Comparison of ENCODE assay signal across 8 mouse cellular contexts in the genomic region with DNA sequence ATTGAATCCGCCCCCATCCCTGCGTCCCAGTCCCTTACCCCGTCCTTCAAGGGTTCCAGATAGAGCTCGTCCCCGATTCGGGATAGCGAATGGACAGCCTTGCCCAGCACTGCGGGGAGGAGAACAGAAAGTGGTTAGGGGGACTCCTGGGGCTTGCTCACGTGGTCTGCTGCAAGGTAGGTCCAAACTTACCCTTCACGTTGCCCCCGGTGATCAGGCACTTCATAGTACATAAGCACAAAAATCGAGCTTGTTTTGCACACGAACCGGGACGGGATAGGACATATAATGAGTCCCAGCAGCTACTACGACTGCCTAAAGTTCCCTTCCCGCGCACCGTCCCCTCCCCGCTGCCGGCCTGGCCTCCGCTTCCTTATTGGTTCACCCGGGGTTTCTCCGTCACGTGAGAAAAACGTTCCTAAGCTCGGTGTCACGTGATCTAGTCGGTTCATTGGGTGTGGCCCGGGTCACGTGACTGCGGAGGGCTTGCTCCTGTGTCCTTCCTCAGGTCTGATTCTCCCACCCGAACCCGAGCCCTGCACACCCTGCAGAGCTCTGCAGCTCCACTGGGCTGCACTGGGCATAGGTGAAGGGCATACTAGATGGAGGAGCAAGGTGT. TPM values are rescaled to one million over a fixed set of nuclear protein-coding genes. Genes with fewer than 3 reads are reported as not detected.
DNase-seq lines count a peak whose midpoint lies in the region; ATAC-seq and TF ChIP-seq lines count a peak whose summit lies in the region.

A gene (minus strand): TSS at position 372 of the 619 bp plus-strand sequence.

- H3K27ac ChIP-seq in bone marrow, adult 2 months (ENCODE audit: control insufficient read depth, insufficient read depth, low read depth, low read length, poor library complexity): peak within 1 kb of the TSS; percentile 32
- peak within 1 kb of the TSS; percentile 61 for H3K27ac ChIP-seq in embryonic facial prominence, embryonic 15.5 days (replicated peaks)
- peak within 1 kb of the TSS; percentile 65; the same call in 1 of the 2 replicates for H3K27ac ChIP-seq in limb, embryonic 14.5 days (replicated peaks; ENCODE audit: low read depth, low read length)
- peak within 1 kb of the TSS; percentile 51 for H3K27ac ChIP-seq in midbrain, postnatal 0 days (ENCODE audit: low read depth, low read length)

- peaks cover 14% of the 10 kb centered on the region for H3K36me3 ChIP-seq in embryonic facial prominence, embryonic 15.5 days
- peaks cover 39% of the 10 kb centered on the region for H3K36me3 ChIP-seq in limb, embryonic 14.5 days (ENCODE audit: control insufficient read depth, insufficient read depth, low read length)
- peaks cover 17% of the 10 kb centered on the region for H3K36me3 ChIP-seq in midbrain, postnatal 0 days (ENCODE audit: insufficient read depth, low read length)

- H3K4me2 ChIP-seq in embryonic facial prominence, embryonic 15.5 days (replicated peaks): peak within 1 kb of the TSS; percentile 81
- H3K4me2 ChIP-seq in limb, embryonic 14.5 days (replicated peaks; ENCODE audit: low read depth, low read length, severe bottlenecking): peak within 1 kb of the TSS; percentile 98
- H3K4me2 ChIP-seq in midbrain, postnatal 0 days (ENCODE audit: low read depth, low read length, poor library complexity, severe bottlenecking): peak within 1 kb of the TSS; percentile 91

- H3K9ac ChIP-seq in embryonic facial prominence, embryonic 15.5 days: peak within 1 kb of the TSS; percentile 85
- H3K9ac ChIP-seq in limb, embryonic 14.5 days (ENCODE audit: low read depth, low read length, severe bottlenecking): peak within 1 kb of the TSS; percentile 73
- H3K9ac ChIP-seq in midbrain, postnatal 0 days (replicated peaks; ENCODE audit: low read length, poor library complexity, severe bottlenecking): peak within 1 kb of the TSS; percentile 62

- TF ChIP-seq CTCF in bone marrow, adult 2 months (IDR thresholded peaks at IDR 0.05; ENCODE audit: control insufficient read depth, insufficient read depth, low read length): no peak; the same call in 1 of the 2 replicates
- TF ChIP-seq CTCF in midbrain, postnatal 0 days (IDR thresholded peaks at IDR 0.05): peak; percentile 3; the same call in 1 of the 2 replicates

- peak; percentile 64 for ATAC-seq in embryonic facial prominence, embryonic 15.5 days (ENCODE audit: insufficient number of reproducible peaks, low FRiP score, low TSS enrichment, low read depth)
- peak; percentile 91 for ATAC-seq in limb, embryonic 14.5 days (ENCODE audit: low FRiP score, low read depth)
- ATAC-seq in midbrain, postnatal 0 days (ENCODE audit: low FRiP score): peak; percentile 82

- H3K4me1 ChIP-seq in bone marrow, adult 2 months (ENCODE audit: control insufficient read depth, insufficient read depth, low read length): peaks cover 8% of the 10 kb centered on the region
- H3K4me1 ChIP-seq in embryonic facial prominence, embryonic 15.5 days: peaks cover 39% of the 10 kb centered on the region
- peaks cover 16% of the 10 kb centered on the region for H3K4me1 ChIP-seq in limb, embryonic 14.5 days (ENCODE audit: control insufficient read depth, insufficient read depth, low read length)
- H3K4me1 ChIP-seq in midbrain, postnatal 0 days (ENCODE audit: insufficient read depth, low read length): peaks cover 10% of the 10 kb centered on the region

- WGBS in bone marrow, adult 2 months: under 1% methylated on average over 34 of the region's 34 CpGs
- WGBS in embryonic facial prominence, embryonic 15.5 days: 0% methylated on average over 34 of the region's 34 CpGs
- under 1% methylated on average over 34 of the region's 34 CpGs for WGBS in limb, embryonic 14.5 days
- under 1% methylated on average over 34 of the region's 34 CpGs for WGBS in midbrain, postnatal 0 days

- TF ChIP-seq POLR2A in bone marrow, adult 2 months (IDR thresholded peaks at IDR 0.05; ENCODE audit: borderline replicate concordance, control insufficient read depth, low read depth, low read length): peak; percentile 79
- no peak for TF ChIP-seq POLR2A in limb, embryonic 14.5 days (IDR thresholded peaks at IDR 0.05; ENCODE audit: borderline replicate concordance, extremely low read depth, insufficient read depth, insufficient read length)

- H3K27me3 ChIP-seq in embryonic facial prominence, embryonic 15.5 days: no peaks in the 10 kb centered on the region
- H3K27me3 ChIP-seq in limb, embryonic 14.5 days (ENCODE audit: control insufficient read depth, insufficient read depth, low read length): no peaks in the 10 kb centered on the region
- peaks cover 4% of the 10 kb centered on the region; the same call in 1 of the 2 replicates for H3K27me3 ChIP-seq in midbrain, postnatal 0 days (ENCODE audit: insufficient read depth, low read length)

- peak; percentile 100 for DNase-seq in 416B (ENCODE audit: low read depth)
- peak; percentile 97 for DNase-seq in heart, adult 8-10 months (ENCODE audit: low spot score)
- peak; percentile 98 for DNase-seq in kidney, adult 9 months
- DNase-seq in limb, embryonic 14.5 days (ENCODE audit: low spot score): peak; percentile 99
- DNase-seq in midbrain, postnatal 0 days (ENCODE audit: low spot score): peak; percentile 98
- DNase-seq in spleen, postnatal 14 days (ENCODE audit: low spot score in 2 of 2): peak; percentile 90 to 92

- peak within 1 kb of the TSS; percentile 89 for H3K4me3 ChIP-seq in bone marrow, adult 2 months (replicated peaks; ENCODE audit: control insufficient read depth, low read depth, low read length)
- peak within 1 kb of the TSS; percentile 62 for H3K4me3 ChIP-seq in embryonic facial prominence, embryonic 15.5 days (replicated peaks)
- peak within 1 kb of the TSS; percentile 67 for H3K4me3 ChIP-seq in limb, embryonic 14.5 days (replicated peaks; ENCODE audit: low read length)
- H3K4me3 ChIP-seq in midbrain, postnatal 0 days (ENCODE audit: low read depth, low read length): peak within 1 kb of the TSS; percentile 47

- H3K9me3 ChIP-seq in embryonic facial prominence, embryonic 15.5 days (replicated peaks): no peaks in the 10 kb centered on the region
- H3K9me3 ChIP-seq in limb, embryonic 14.5 days (ENCODE audit: control insufficient read depth, low read length): no peaks in the 10 kb centered on the region
- no peaks in the 10 kb centered on the region for H3K9me3 ChIP-seq in midbrain, postnatal 0 days (ENCODE audit: low read length)

RNA-seq across cellular contexts. Expression of the gene that starts here (rescaled TPM):
- 24.2 and 39.8 TPM in 2 replicates for polyA plus RNA-seq in bone marrow, adult 2 months (2011; ENCODE audit: insufficient read depth, insufficient read length, low replicate concordance, missing spikeins)
- polyA plus RNA-seq in embryonic facial prominence, embryonic 15.5 days (2015; fragmentation: Nextera tagmentation; extraction: Ambion mirVana): 33.6 and 35.0 TPM in 2 replicates
- total RNA-seq in heart, adult 8-10 months (2022): 1 to 10 TPM; 5.3 to 6.2 (median 5.6) TPM
- 57.5 and 75.5 TPM in 2 replicates for polyA plus RNA-seq in limb, embryonic 14.5 days (2012; rRNA removed)
- polyA plus RNA-seq in limb, embryonic 14.5 days (2014; fragmentation: Nextera tagmentation; extraction: Ambion mirVana): 33.3 and 38.0 TPM in 2 replicates
- total RNA-seq in midbrain, postnatal 0 days (2014; rRNA removed): 18.0 and 22.8 TPM in 2 replicates
- polyA plus RNA-seq in midbrain, postnatal 0 days (2015; fragmentation: Nextera tagmentation; extraction: Ambion mirVana): 14.7 and 17.0 TPM in 2 replicates

Comparison
In these comparisons a context has a peak if more than half of its experiments do, and no peak if none do; other contexts are left out.
1. Peak in every context shown above with its lines: DNase-seq, ATAC-seq, H3K4me3 ChIP-seq and H3K27ac ChIP-seq.